Mouse (Mus musculus) forebrain, embryonic 10.5 days (tissue): ENCODE results near the gene Hist2h2ac. TPM values are rescaled to one million over a fixed set of nuclear protein-coding genes. Genes with fewer than 3 reads are reported as not detected.
"Not testable (repeated sequence)": the region's sequence is repeated elsewhere in the genome, so short reads cannot be mapped to it uniquely, and the experiment has no call there.

Experiments used
- DNase-seq: peaks from one replicate; pipeline ENCODE4 v3.0.0-alpha.2; 2017; ENCODE audit warnings: low spot score; ENCODE audit errors: extremely low spot score
- H3K27ac ChIP-seq: fragments of 300-500 bp; sonication (generic); 2 replicates; pipeline ENCODE4 v1.5.1; 2016; ENCODE audit warnings: mild to moderate bottlenecking
- H3K27me3 ChIP-seq: fragments of 300-500 bp; sonication (generic); 2 replicates; pipeline ENCODE4 v1.6.1; 2016; ENCODE audit warnings: mild to moderate bottlenecking; ENCODE audit not compliant: poor library complexity, severe bottlenecking
- H3K36me3 ChIP-seq: fragments of 300-500 bp; sonication (generic); replicated peaks from 2 replicates; pipeline ENCODE4 v1.6.1; 2016; ENCODE audit warnings: mild to moderate bottlenecking, moderate library complexity
- H3K4me1 ChIP-seq: fragments of 300-500 bp; sonication (generic); 2 replicates; pipeline ENCODE4 v1.6.1; 2016
- H3K4me3 ChIP-seq: fragments of 300-500 bp; sonication (generic); 2 replicates; pipeline ENCODE4 v1.5.1; 2016; ENCODE audit warnings: mild to moderate bottlenecking, moderate library complexity
- H3K9me3 ChIP-seq: fragments of 300-500 bp; sonication (generic); 2 replicates; pipeline ENCODE4 v1.6.1; 2016; ENCODE audit warnings: mild to moderate bottlenecking, moderate library complexity
- WGBS: fragments of 180-500 bp; shearing (Covaris S2); methylation state at CpG from one replicate; pipeline ENCODE4 v1.1.7; 2016; 5-methylcytosine and 5-hydroxymethylcytosine counted together
- polyA plus RNA-seq: library from polyadenylated mRNA; unstranded; fragments of >200 nt; fragmentation: Nextera tagmentation; extraction: Ambion mirVana; gene quantifications from 2 replicates; pipeline ENCODE4 v1.2.1, GENCODE M21; 2016

Hist2h2ac gene
- polyA plus RNA-seq, 1 experiment from 2014 or later: 11.3 TPM

DNA sequence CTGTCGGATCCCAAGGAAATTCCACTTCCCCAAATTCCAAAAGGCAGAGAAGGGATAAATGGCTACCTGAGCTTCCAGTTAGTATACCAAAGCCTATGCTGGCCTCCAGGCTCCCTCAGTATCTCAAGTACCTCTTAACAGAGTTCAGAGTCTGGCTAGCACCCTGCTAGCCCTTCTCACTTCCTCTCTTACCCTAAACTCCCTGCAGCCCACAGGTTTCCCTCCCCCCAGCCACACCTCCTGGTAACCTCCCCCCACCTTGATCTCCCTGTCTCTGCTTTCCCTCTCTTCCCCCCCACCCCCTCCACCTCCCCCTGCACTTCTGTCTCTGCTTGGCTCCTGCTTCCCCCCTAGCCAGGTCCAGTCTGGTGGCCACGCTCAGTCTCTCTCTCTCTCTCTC is 20.9 kb downstream of the Hist2h2ac start:
- H3K9me3 ChIP-seq: peaks cover 5% of the 10 kb centered on the region; the same call in 1 of the 2 replicates
- no peak overlapping the region for H3K27ac ChIP-seq
- no peak overlapping the region for H3K4me3 ChIP-seq
- peaks cover 9% of the 10 kb centered on the region for H3K27me3 ChIP-seq
- peaks cover 19% of the 10 kb centered on the region for H3K4me1 ChIP-seq
- no peak for DNase-seq
- 80% methylated on average over 2 of the region's 2 CpGs for WGBS
- peaks cover 9% of the 10 kb centered on the region for H3K36me3 ChIP-seq

DNA sequence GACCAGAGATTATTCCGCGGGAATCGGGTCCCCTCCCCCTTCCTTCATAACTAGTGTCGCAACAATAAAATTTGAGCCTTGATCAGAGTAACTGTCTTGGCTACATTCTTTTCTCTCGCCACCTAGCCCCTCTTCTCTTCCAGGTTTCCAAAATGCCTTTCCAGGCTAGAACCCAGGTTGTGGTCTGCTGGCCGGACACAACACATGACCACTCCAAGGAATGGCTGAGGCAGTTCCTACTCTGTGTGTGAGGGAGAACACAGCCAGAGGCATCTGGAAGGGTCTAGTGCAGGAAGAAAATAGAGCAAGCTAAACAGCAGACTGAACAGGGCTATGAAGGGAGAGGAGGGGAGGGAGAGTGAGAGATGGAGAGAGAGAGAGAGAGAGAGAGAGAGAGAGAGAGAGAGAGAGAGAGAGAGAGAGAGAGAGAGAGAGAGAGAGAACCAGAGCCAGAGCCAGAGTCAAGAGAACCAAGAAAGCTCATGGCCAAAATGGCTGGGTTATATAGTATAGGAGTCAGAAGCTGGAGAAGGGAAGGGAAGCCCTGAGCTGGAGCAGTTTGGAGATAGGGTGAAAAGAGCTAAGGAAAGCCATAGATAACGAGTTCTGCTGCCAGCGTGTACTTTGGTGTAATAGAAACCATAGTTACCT is 22.0 kb downstream of the Hist2h2ac start:
- H3K9me3 ChIP-seq, H3K36me3 ChIP-seq, H3K27ac ChIP-seq, DNase-seq, H3K27me3 ChIP-seq: not testable (repeated sequence)
- H3K4me3 ChIP-seq: peak overlapping the region; percentile 79; the same call in 1 of the 2 replicates
- peaks cover 22% of the 10 kb centered on the region for H3K4me1 ChIP-seq
- 27% methylated on average over 8 of the region's 8 CpGs for WGBS

DNA sequence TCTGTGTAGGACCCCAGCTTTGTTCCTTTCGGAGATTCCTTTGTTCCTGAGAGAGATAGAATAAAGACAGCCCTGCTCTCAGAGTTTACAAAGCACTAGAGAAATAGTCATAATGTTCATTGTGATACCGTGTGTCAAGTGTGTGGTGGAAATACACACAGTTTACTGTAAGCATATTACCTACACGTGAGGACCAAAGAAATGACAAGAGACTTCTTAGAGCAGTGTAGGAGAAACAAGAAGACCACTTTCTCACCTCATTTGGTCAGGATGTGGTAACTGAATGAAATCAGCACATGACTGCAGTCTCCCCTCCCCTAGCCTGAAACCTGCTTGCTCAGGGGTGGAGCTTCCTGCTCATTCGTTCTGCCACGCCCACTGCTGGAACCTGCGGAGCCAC is 22.5 kb downstream of the Hist2h2ac start:
- H3K9me3 ChIP-seq: peaks cover 5% of the 10 kb centered on the region; the same call in 1 of the 2 replicates
- H3K36me3 ChIP-seq: peaks cover 9% of the 10 kb centered on the region
- H3K27ac ChIP-seq: peak overlapping the region; percentile 98
- H3K27me3 ChIP-seq: peaks cover 9% of the 10 kb centered on the region
- H3K4me3 ChIP-seq: peak overlapping the region; percentile 79
- 2% methylated on average over 6 of the region's 6 CpGs for WGBS
- DNase-seq: no peak
- peaks cover 27% of the 10 kb centered on the region for H3K4me1 ChIP-seq

DNA sequence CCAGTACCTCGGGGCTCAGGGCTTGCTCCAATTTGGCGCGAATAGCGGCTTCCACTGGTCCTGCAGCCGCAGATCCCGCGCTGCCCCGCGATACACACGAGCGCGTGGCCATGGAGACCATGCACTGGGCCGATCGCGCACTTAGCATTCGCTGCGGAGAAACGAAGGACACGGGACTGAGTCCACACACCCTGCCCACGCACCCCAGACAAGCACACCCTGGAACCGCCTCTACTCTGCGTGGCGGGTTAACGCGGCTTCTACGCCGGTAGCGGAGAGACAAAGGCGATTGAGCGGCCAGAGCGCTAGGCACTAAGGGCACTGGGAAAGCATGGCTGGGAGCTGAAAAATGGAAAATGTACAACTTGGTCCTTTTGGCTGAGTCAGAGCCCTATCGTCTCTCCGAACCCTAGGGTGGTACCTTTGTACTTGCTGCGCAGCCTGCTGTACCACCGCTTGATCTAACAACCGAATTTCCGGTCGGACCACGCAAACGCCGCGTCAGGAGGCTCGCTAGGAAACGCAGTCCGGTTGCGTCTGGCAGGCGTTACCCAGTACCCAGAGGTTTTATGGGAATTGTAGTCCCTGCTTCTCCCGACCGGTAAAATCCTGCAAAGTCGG is 23.4 kb downstream of the Hist2h2ac start:
- peaks cover 30% of the 10 kb centered on the region for H3K4me1 ChIP-seq
- peaks cover 9% of the 10 kb centered on the region for H3K27me3 ChIP-seq
- DNase-seq: peak; percentile 89
- peak overlapping the region; percentile 79 for H3K4me3 ChIP-seq
- H3K9me3 ChIP-seq: peaks cover 5% of the 10 kb centered on the region; the same call in 1 of the 2 replicates
- peak overlapping the region; percentile 98 for H3K27ac ChIP-seq
- under 1% methylated on average over 50 of the region's 50 CpGs for WGBS
- H3K36me3 ChIP-seq: peaks cover 9% of the 10 kb centered on the region

DNA sequence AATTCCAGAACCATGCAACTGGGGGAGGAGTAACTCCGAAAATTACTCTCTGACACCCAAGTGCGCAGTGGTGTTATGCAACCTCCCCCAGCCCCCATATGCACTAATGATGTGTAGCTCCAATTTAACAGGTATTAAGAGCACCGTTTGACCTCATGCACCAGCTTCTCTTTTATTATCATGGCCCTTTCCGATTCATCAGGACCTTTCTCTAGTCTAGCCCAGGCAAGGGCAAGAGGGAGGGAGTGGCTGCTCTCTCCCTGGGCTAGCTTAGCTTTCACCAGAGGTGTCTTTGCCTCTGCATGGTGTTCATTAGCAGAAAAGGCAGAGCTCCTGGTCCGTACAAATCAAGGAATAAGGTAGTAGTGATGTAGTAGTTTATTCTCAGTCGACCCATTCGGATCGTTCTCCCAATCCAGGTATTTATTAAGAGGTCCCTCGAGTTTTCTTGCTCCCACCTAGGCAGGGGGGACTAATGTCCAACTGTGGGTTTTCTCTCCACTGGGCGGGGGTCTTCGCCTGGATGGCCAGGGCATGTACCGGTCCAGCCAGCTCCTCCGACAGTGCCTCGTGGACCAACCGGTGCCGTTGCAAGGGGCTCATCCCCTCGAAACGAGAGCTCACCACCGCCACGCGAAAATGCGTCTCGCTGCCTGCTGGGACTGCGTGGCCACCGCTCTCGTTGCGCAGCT is 24.1 kb downstream of the Hist2h2ac start:
- Histone ChIP-seq H3K9me3 (peaks cover 5% of the 10 kb centered on the region; the same call in 1 of the 2 replicates), H3K27ac (peak overlapping the region; percentile 98), H3K36me3 (peaks cover 9% of the 10 kb centered on the region), H3K27me3 (peaks cover 9% of the 10 kb centered on the region), H3K4me1 (peaks cover 30% of the 10 kb centered on the region), H3K4me3 (peak overlapping the region; percentile 79)
- WGBS: 21% methylated on average over 27 of the region's 27 CpGs
- no peak for DNase-seq

DNA sequence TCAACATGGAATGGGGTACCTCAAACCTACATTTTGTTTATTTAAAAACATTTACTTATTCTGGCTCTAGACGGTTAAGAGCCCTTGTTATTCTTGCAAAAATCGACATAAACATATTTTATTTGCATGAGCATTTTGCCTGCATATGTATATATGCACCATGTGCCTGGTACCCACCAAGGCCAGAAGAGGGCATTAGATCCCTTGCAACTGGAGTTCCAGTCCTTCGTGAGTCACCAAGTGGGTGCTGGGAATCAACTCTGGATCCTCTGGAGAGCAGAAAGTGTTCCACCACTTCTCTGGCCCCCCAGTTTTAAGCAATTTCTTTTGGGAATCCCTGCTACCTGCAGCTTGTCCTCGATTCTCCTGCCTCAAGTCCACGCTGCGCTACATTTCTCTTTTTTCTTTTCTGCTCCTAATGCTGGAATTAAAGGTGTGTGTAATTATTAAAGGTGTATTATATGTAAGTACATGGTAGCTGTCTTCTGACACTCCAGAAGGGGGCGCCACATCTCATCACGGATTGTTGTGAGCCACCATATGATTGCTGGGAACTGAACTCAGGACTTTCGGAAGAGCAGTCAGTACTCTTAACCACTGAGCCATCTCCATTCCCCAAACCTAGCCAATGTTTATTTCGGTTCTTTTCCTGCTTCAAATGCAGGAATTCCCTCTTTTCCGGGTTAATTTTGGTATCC is 24.9 kb downstream of the Hist2h2ac start:
- 92% methylated on average over 11 of the region's 11 CpGs for WGBS
- peaks cover 30% of the 10 kb centered on the region for H3K4me1 ChIP-seq
- no peak for DNase-seq
- peak overlapping the region; percentile 79 for H3K4me3 ChIP-seq
- H3K9me3 ChIP-seq: peaks cover 5% of the 10 kb centered on the region; the same call in 1 of the 2 replicates
- H3K27ac ChIP-seq: no peak overlapping the region
- H3K36me3 ChIP-seq: peaks cover 9% of the 10 kb centered on the region
- peaks cover 9% of the 10 kb centered on the region for H3K27me3 ChIP-seq

DNA sequence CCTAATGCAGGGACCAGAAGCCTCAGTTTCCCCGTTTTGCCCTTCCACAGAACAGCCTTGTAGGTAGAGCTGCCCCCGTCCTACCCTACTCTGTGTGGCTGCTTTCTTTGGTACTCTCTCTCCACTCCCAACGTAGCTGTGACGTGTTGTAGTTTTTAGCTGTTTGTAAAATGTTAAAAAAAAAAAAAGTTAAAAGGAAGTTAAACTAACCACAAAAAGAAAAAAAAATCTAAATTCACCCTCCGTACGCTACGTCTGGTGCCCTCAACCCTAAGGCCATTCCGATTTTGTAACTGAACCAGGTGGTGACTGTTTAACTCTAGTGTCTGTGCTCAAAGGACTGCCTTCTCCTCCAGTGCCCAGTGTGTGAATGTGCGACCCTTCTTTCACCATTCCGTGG is 25.7 kb downstream of the Hist2h2ac start:
- no peak overlapping the region for H3K27ac ChIP-seq
- DNase-seq: no peak
- H3K4me3 ChIP-seq: no peak overlapping the region
- peaks cover 9% of the 10 kb centered on the region for H3K36me3 ChIP-seq
- peaks cover 9% of the 10 kb centered on the region for H3K27me3 ChIP-seq
- H3K9me3 ChIP-seq: peaks cover 5% of the 10 kb centered on the region; the same call in 1 of the 2 replicates
- peaks cover 30% of the 10 kb centered on the region for H3K4me1 ChIP-seq
- WGBS: 90% methylated on average over 10 of the region's 10 CpGs

DNA sequence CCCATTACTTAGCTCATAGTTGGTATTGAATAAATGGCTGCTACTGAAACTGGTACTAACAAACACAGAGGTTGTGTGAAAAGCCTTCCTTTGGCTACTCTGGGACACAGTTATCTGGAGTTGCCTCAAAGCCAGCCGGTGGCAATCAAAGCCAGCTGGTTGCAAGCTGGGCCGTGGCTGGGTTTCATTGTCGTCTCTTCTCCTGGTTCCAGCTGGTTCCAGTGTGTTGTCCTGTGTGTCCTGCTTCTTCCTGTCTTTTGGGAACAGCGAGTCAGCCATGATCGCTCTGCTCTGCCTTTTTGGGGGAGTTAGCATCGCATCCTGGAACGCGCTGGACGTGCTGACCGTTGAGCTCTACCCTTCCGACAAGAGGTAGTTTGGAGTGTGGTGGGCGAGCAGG is 27.7 kb downstream of the Hist2h2ac start:
- no peak for DNase-seq
- no peaks in the 10 kb centered on the region for H3K27me3 ChIP-seq
- H3K27ac ChIP-seq: peak overlapping the region; percentile 3; the same call in 1 of the 2 replicates
- no peak overlapping the region for H3K4me3 ChIP-seq
- peaks cover 5% of the 10 kb centered on the region; the same call in 1 of the 2 replicates for H3K9me3 ChIP-seq
- peaks cover 9% of the 10 kb centered on the region for H3K36me3 ChIP-seq
- H3K4me1 ChIP-seq: peaks cover 27% of the 10 kb centered on the region
- 53% methylated on average over 12 of the region's 12 CpGs for WGBS

DNA sequence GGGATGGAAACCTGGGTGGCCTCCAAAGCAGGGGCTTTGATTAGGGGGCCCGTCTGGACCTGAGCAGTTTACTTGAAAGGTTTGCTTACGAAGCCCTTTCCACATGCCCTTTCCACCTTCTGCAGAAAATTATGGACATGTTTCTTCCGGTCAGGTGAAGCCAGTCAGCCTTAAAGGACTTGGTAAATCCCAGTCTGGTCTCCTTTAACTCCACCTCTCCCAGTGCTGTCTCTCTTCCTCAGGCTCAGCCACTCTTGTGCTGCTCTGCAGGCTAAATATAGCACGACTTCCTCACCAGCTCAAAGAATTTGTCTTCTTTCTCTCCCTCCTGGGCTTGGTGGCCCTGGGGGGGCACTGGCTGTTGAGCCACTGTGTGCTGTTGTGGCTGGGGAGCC is 38.3 kb downstream of the Hist2h2ac start:
- Histone ChIP-seq H3K4me3 (peak overlapping the region; percentile 62; the same call in 1 of the 2 replicates), H3K9me3 (no peaks in the 10 kb centered on the region), H3K36me3 (peaks cover 20% of the 10 kb centered on the region), H3K4me1 (peaks cover 39% of the 10 kb centered on the region), H3K27me3 (no peaks in the 10 kb centered on the region), H3K27ac (no peak overlapping the region)
- no peak for DNase-seq
- 32% methylated on average over 4 of the region's 4 CpGs for WGBS

DNA sequence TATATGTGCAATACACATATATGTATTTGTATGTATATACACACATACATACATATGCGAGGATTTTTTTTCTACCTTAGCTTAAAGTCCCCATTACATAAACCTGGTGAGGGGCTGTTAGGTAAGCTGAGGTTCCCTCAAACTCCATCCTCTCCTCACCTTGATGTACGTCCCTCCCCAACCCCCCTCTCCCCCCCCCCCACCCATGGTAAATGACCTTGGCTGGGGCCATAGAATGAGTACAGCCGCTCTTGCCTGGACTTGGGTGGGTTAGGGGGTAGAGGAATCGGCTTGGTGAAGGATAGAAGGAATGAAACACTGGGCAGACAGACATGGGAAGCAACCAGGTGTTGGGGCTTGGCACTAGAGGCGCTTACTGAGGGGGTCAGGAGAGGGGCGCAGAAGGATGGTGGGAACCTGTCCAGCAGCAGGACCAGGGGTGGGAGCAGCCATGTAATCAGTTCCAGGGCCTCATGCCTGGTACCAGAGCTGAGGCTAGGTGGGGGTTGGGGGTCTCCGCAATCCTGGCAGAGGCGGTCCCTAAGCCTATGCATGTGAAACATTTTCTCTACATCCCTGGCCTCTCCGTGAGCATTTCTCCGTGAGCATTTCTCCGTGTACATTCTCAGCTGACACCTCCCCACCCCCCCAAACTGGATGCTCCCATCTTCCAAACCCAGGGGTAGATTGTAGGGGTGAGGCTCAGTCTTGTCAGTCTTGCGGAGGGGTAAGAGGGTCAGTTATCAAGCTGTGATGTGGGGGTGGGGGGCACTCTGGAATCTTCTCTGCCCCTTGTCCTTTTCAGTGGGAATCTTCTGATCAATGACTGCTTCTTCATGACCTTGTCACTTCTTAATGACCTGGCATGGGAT is 38.9 kb downstream of the Hist2h2ac start:
- peaks cover 39% of the 10 kb centered on the region for H3K4me1 ChIP-seq
- 37% methylated on average over 12 of the region's 12 CpGs for WGBS
- H3K27me3 ChIP-seq: no peaks in the 10 kb centered on the region
- DNase-seq: no peak
- peak overlapping the region; percentile 62 for H3K4me3 ChIP-seq
- no peaks in the 10 kb centered on the region for H3K9me3 ChIP-seq
- H3K36me3 ChIP-seq: peaks cover 25% of the 10 kb centered on the region
- H3K27ac ChIP-seq: peak overlapping the region; percentile 12; the same call in 1 of the 2 replicates

DNA sequence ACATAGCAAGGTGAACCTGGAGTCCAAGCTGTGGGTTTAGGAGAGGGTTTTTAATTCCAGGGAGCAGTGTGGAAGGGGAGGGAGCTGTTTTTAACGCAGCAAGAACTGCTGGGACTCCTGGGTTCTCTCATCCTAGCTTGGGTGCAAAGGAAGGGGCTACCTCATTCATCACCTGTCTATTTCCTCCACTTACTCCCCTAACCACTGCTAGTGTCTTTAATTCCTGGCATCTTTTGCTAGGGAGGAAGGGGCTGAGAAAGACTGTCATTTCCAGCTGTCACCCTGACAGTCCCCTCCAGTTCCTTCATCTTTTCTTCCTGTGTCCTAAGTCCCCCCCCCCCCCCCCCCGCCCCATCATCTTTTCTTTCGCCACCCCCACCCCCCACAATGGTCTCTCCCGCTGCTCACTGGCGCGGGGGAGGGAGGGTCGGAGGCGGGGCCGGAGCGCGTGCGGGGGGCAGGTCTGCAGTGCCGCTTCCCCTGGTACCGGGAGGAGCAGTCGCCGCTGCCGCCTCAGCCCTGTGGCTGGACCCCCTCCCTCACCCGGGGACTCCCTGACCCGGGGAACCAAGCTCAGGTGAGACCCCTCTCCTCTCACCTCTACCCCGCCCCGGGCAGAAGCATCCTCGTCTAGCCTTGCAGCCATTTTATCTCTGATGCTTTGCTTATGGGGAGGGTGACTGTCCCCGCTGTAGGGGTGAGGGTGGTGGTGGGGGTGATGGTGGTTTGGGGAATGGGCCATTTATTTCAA is 39.8 kb downstream of the Hist2h2ac start, which contains the start of gene Sv2a:
Gene Sv2a (plus strand): TSS at position 425 of the 751 bp plus-strand sequence.
- Histone ChIP-seq H3K27me3 (no peaks in the 10 kb centered on the region), H3K9me3 (no peaks in the 10 kb centered on the region), H3K4me1 (peaks cover 39% of the 10 kb centered on the region), H3K36me3 (peaks cover 34% of the 10 kb centered on the region), H3K4me3 (peak within 1 kb of the TSS; percentile 62), H3K27ac (peak within 1 kb of the TSS; percentile 78)
- WGBS: 3% methylated on average over 15 of the region's 23 CpGs
- no peak for DNase-seq
